9 mouse cellular contexts compared by ENCODE assay signal in genomic region chr6:140995340-140996135, GRCm38 (mm10).
DNase-seq lines count a peak whose midpoint lies in the region; ATAC-seq and TF ChIP-seq lines count a peak whose summit lies in the region.
"Had no signal": no experiment of that assay in that cellular context is flagged by ENCODE, and none has a peak within 500 bp of the region (broad histone marks: within the 10 kb centered on the region; RNA-seq: fewer than 3 reads in every experiment).

No protein-coding gene starts in this region.

- no peaks in the 10 kb centered on the region for H3K36me3 ChIP-seq in limb, embryonic 11.5 days (ENCODE audit: control insufficient read depth, insufficient read depth, low read length)
- no peaks in the 10 kb centered on the region for H3K36me3 ChIP-seq in small intestine, adult 2 months (ENCODE audit: control insufficient read depth, insufficient read depth, low read length)

- ATAC-seq in cerebellum, adult (ENCODE audit: insufficient number of reproducible peaks, low FRiP score, low TSS enrichment), result no peak
- no peak for ATAC-seq in limb, embryonic 11.5 days (ENCODE audit: insufficient number of reproducible peaks, low FRiP score, low TSS enrichment, low read depth)

- WGBS in limb, embryonic 11.5 days, result 78% methylated on average over 14 of the region's 14 CpGs
- 45% methylated on average over 14 of the region's 14 CpGs for WGBS in small intestine, adult 2 months

- no peak overlapping the region for H3K4me2 ChIP-seq in limb, embryonic 11.5 days (ENCODE audit: low read depth, severe bottlenecking)

- DNase-seq in cerebellum, adult 9-11 months, result peak; percentile 18
- DNase-seq in thymus, postnatal 4 days, result peak; percentile 23
- DNase-seq in thymus, postnatal 14 days, result no peak
- DNase-seq in limb, embryonic 11.5 days (ENCODE audit: low spot score), result peak; percentile 47
- DNase-seq in left cerebral cortex, postnatal 14 days (ENCODE audit: low spot score in 2 of 2), result no peak
- no peak for DNase-seq in thymus, postnatal 25 days

- H3K27me3 ChIP-seq in limb, embryonic 11.5 days (ENCODE audit: control insufficient read depth, insufficient read depth, low read length), result no peaks in the 10 kb centered on the region
- no peaks in the 10 kb centered on the region for H3K27me3 ChIP-seq in small intestine, adult 2 months (ENCODE audit: control insufficient read depth, insufficient read depth, low read length)

- no peak overlapping the region for H3K4me3 ChIP-seq in limb, embryonic 11.5 days (ENCODE audit: low read depth, low read length)
- no peak overlapping the region for H3K4me3 ChIP-seq in small intestine, adult 2 months (ENCODE audit: low read depth, low read length)

- TF ChIP-seq POLR2A in small intestine, adult 2 months (IDR thresholded peaks at IDR 0.05; ENCODE audit: low read depth, low read length), result no peak

- TF ChIP-seq CTCF in small intestine, adult 2 months (IDR thresholded peaks at IDR 0.05; ENCODE audit: extremely low read depth, insufficient read length, insufficient replicate concordance, low read depth, low read length), result peak; percentile 55; the same call in 1 of the 2 replicates

- no peaks in the 10 kb centered on the region for H3K4me1 ChIP-seq in limb, embryonic 11.5 days (ENCODE audit: control insufficient read depth, insufficient read depth, low read length)
- no peaks in the 10 kb centered on the region for H3K4me1 ChIP-seq in small intestine, adult 2 months (ENCODE audit: control insufficient read depth, insufficient read depth, insufficient read length, low read length)

- H3K27ac ChIP-seq in limb, embryonic 11.5 days (replicated peaks; ENCODE audit: low read depth, low read length), result no peak overlapping the region
- H3K27ac ChIP-seq in small intestine, adult 2 months (ENCODE audit: insufficient read depth, low read depth, low read length), result peak overlapping the region; percentile 59
- H3K27ac ChIP-seq: macrophage had no signal

- intact Hi-C loops in left cerebral cortex, postnatal 14 days (cut with DNase I), result no loop called here

- no peaks in the 10 kb centered on the region for H3K9me3 ChIP-seq in limb, embryonic 11.5 days (ENCODE audit: control insufficient read depth, low read length)

- H3K9ac ChIP-seq in limb, embryonic 11.5 days (ENCODE audit: low read length), result no peak overlapping the region

Comparison
In these comparisons a context has a peak if more than half of its experiments do, and no peak if none do; other contexts are left out.
1. DNase-seq: peak in cerebellum, adult 9-11 months (single experiment), thymus, postnatal 4 days (single experiment) and limb, embryonic 11.5 days (single experiment); none in thymus, postnatal 14 days (single experiment), left cerebral cortex, postnatal 14 days (0 of 2) and thymus, postnatal 25 days (single experiment).